Mouse (Mus musculus): ENCODE data around the gene Vmn1r65.

GRCm38 (mm10) chr7:6044861-6045260, 34.1 kb upstream of the Vmn1r65 start, which contains the start of gene Nlrp4c:
- TF ChIP-seq POLR2A (IDR thresholded peaks at IDR 0.05; ENCODE audit: insufficient read depth, low read depth, low read length): no peak
- no peak for TF ChIP-seq EP300 (IDR thresholded peaks at IDR 0.05; ENCODE audit: insufficient read depth, low read depth, low read length)

All from heart, adult 2 months (tissue).